Mouse (Mus musculus) forebrain, postnatal 0 days (tissue): ENCODE results near the gene Sez6. TPM values are rescaled to one million over a fixed set of nuclear protein-coding genes. Genes with fewer than 3 reads are reported as not detected.
A peak's percentile ranks its signal among the peaks of the same experiment; 100 is the strongest.

Experiments
- ATAC-seq: fragments of 200-750 bp; cut with Nextera tagmentation; 2 replicates; pipeline ENCODE4 v1.8.0; 2017; ENCODE audit warnings: mild to moderate bottlenecking, moderate library complexity
- DNase-seq: peaks from one replicate; pipeline ENCODE4 v3.0.0-alpha.2; 2015
- H3K27ac ChIP-seq: fragments of 300-500 bp; sonication (generic); 2 replicates; pipeline ENCODE4 v1.5.1; 2014; ENCODE audit warnings: low read depth, mild to moderate bottlenecking, antibody characterized with exemption, low read length, moderate library complexity, mixed read lengths
- H3K27me3 ChIP-seq: fragments of 300-500 bp; sonication (generic); 2 replicates; pipeline ENCODE4 v1.6.1; 2014; ENCODE audit warnings: mild to moderate bottlenecking, low read length, mixed read lengths; ENCODE audit not compliant: insufficient read depth
- H3K36me3 ChIP-seq: fragments of 300-500 bp; sonication (generic); 2 replicates; pipeline ENCODE4 v1.6.1; 2014; ENCODE audit warnings: mild to moderate bottlenecking, moderate library complexity; ENCODE audit not compliant: insufficient read depth
- H3K4me1 ChIP-seq: fragments of 300-500 bp; sonication (generic); 2 replicates; pipeline ENCODE4 v1.6.1; 2014; ENCODE audit warnings: antibody characterized with exemption; ENCODE audit not compliant: insufficient read depth
- H3K4me2 ChIP-seq: fragments of 300-500 bp; sonication (generic); 2 replicates; pipeline ENCODE4 v1.6.1; 2014; ENCODE audit warnings: low read depth, mild to moderate bottlenecking, moderate library complexity
- H3K4me3 ChIP-seq: fragments of 300-500 bp; sonication (generic); 2 replicates; pipeline ENCODE4 v1.5.1; 2014; ENCODE audit warnings: low read depth, low read length, mixed read lengths
- H3K9ac ChIP-seq: fragments of 300-500 bp; sonication (generic); 2 replicates; pipeline ENCODE4 v1.6.1; 2014; ENCODE audit warnings: mild to moderate bottlenecking
- H3K9me3 ChIP-seq: fragments of 300-500 bp; sonication (generic); 2 replicates; pipeline ENCODE4 v1.6.1; 2016; ENCODE audit warnings: low read length
- CTCF ChIP-seq: sonication (generic); IDR thresholded peaks from 2 replicates; pipeline ENCODE4 v1.5.1; 2016; ENCODE audit warnings: antibody characterized with exemption, control low read depth, low read depth
- WGBS: fragments of 180-500 bp; shearing (Covaris S2); extraction: QIAGEN DNeasy Blood & Tissue Kit; methylation state at CpG from one replicate; pipeline ENCODE4 v1.1.7; 2014; 5-methylcytosine and 5-hydroxymethylcytosine counted together
- polyA plus RNA-seq: library from polyadenylated mRNA; unstranded; fragments of >200 nt; fragmentation: Nextera tagmentation; extraction: Ambion mirVana; gene quantifications from 2 replicates; pipeline ENCODE4 v1.2.1, GENCODE M21; 2015
- total RNA-seq: library from RNA; depleted of rRNA; stranded (reverse); fragments of >200 nt; gene quantifications from 2 replicates; pipeline ENCODE4 v1.2.3, GENCODE M21; 2014

Gene Sez6
- total and polyA plus RNA-seq, 2 experiments from 2014 or later: 194 to 214 TPM

DNA sequence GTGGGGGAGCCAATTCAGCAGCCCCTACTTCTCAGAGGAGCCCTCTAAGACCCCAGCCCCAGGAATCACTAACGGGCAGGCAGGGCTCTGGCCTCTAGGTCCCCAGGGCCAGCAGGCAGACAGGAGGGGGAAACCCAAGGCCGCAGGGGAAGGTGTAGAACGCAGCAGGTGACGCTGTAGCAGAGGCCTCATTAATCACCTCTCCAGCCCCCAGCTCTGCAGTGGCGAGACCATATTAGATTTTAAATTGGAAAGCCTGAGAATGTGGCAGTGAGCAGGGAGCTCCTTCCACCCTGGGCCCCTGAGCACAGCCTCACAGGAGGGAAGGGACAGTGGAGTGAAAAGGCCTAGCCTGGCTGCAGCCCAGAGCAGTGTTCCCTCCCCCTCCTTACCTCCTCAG, 11.6 kb downstream of the Sez6 start:
- H3K9ac ChIP-seq: peak overlapping the region; percentile 14; the same call in 1 of the 2 replicates
- no peaks in the 10 kb centered on the region for H3K27me3 ChIP-seq
- no peaks in the 10 kb centered on the region for H3K9me3 ChIP-seq
- no peak overlapping the region for H3K4me2 ChIP-seq
- H3K4me1 ChIP-seq: peaks cover 5% of the 10 kb centered on the region; the same call in 1 of the 2 replicates
- ATAC-seq (no peak), DNase-seq (no peak)
- peak overlapping the region; percentile 62; the same call in 1 of the 2 replicates for H3K27ac ChIP-seq
- no peak for TF ChIP-seq CTCF
- 0 out of 2 replicates have a peak, but pooled peaks cover 5% of the 10 kb centered on the region for H3K36me3 ChIP-seq
- no peak overlapping the region for H3K4me3 ChIP-seq
- 38% methylated on average over 5 of the region's 5 CpGs for WGBS

DNA sequence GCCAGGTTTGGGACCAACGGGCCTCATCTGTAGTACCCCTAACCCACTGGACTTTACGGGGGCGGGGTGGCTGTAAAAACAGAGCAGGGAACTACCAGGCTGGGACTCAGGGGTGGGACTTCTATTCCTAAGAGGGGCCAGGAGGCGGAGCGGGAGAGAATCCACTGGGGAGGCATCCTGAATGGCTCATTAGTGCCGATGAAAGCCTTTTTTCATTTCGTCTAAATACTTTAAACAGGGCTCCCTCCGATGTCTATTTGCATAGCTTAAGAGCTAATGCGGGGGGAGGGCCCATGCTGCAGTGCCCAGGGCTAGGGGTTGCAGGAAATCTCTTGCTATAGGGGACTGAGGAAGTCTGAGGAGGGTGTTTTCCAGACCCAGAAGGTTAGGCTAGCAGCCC, 17.3 kb downstream of the Sez6 start:
- H3K4me2 ChIP-seq: peak overlapping the region; percentile 33
- H3K4me1 ChIP-seq: peaks cover 18% of the 10 kb centered on the region; the same call in 1 of the 2 replicates
- ATAC-seq (peak; percentile 69), DNase-seq (peak; percentile 70)
- H3K9me3 ChIP-seq: no peaks in the 10 kb centered on the region
- 7% methylated on average over 9 of the region's 9 CpGs for WGBS
- no peak for TF ChIP-seq CTCF
- 0 out of 2 replicates have a peak, but pooled peaks cover 5% of the 10 kb centered on the region for H3K36me3 ChIP-seq
- no peaks in the 10 kb centered on the region for H3K27me3 ChIP-seq
- no peak overlapping the region for H3K4me3 ChIP-seq
- H3K9ac ChIP-seq: no peak overlapping the region
- H3K27ac ChIP-seq: peak overlapping the region; percentile 62

DNA sequence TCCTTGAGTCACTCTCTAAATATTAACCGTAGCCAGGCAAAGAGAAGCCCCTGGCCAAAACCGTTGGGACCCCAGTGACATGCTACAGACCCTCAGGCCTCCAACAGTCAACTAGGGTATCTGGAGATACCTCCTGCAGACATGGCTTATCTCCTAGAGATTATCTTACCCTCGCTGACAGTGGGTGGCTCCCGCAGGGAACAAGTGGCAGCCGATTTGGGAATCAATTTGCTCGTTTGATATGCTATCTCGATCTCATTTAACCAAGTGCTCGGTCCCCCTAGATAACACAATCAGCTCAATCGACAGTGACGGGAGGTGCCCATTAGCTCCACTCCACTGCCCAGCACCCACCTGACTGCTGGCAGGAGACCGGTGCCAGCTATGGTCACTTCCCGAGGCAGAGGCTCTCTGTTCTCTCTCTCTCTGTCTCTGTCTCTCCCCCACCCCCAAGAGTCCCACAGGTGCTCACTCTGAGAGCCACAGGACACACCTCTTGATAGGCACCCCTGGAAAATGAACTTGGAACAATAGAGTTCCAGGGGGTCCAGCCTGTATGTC, 19.6 kb downstream of the Sez6 start:
- H3K36me3 ChIP-seq: peaks cover 21% of the 10 kb centered on the region
- H3K9me3 ChIP-seq: no peaks in the 10 kb centered on the region
- no peak overlapping the region for H3K9ac ChIP-seq
- H3K27me3 ChIP-seq: no peaks in the 10 kb centered on the region
- no peak overlapping the region for H3K4me3 ChIP-seq
- ATAC-seq (no peak), DNase-seq (no peak)
- H3K27ac ChIP-seq: peak overlapping the region; percentile 73
- peaks cover 18% of the 10 kb centered on the region; the same call in 1 of the 2 replicates for H3K4me1 ChIP-seq
- 29% methylated on average over 12 of the region's 12 CpGs for WGBS
- no peak for TF ChIP-seq CTCF
- H3K4me2 ChIP-seq: 0 out of 2 replicates have a peak overlapping the region, but pooled peaks have one; percentile 4

DNA sequence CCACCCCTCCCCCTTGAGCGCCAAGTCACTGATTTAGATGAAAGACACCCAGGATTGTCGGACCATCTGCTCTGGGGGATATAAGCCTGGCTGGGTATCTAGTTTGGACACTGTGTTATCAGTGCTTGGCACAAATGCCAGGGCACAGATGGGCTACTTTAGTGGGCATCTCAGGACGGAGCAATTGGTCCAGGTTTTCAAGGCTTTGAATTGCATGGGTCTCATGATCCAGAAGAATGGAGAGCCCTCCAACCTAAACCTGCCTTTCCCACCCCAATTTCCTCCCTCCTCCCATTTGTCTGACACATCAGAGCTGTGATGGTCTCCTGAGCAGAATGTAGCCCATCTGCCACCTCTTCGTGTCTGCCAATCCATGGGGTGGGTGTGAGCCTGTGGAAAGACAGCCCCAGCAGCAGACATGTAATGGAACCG, 20.2 kb downstream of the Sez6 start:
- no peaks in the 10 kb centered on the region for H3K27me3 ChIP-seq
- ATAC-seq: peak; percentile 90
- peaks cover 25% of the 10 kb centered on the region for H3K36me3 ChIP-seq
- H3K4me1 ChIP-seq: peaks cover 18% of the 10 kb centered on the region; the same call in 1 of the 2 replicates
- peak overlapping the region; percentile 73 for H3K27ac ChIP-seq
- peak; percentile 89 for DNase-seq
- no peaks in the 10 kb centered on the region for H3K9me3 ChIP-seq
- no peak overlapping the region for H3K9ac ChIP-seq
- WGBS: 43% methylated on average over 5 of the region's 5 CpGs
- 0 out of 2 replicates have a peak overlapping the region, but pooled peaks have one; percentile 4 for H3K4me2 ChIP-seq
- no peak for TF ChIP-seq CTCF
- H3K4me3 ChIP-seq: no peak overlapping the region

DNA sequence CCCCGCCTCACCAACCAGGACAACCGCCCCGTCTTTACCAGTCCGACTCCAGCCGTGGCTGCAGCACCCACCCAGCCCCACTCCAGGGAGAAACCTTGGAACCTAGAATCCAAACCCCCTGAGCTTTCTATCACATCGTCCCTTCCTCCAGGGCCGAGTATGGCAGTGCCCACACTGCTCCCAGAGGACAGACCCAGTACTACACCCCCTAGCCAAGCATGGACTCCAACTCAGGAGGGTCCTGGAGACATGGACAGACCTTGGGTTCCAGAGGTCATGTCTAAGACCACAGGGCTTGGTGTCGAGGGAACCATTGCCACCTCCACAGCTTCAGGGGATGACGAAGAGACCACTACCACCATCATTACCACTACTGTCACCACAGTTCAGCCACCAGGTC, 23.1 kb downstream of the Sez6 start:
- peak; percentile 63 for TF ChIP-seq CTCF
- H3K4me3 ChIP-seq: no peak overlapping the region
- ATAC-seq: no peak
- peaks cover 32% of the 10 kb centered on the region for H3K36me3 ChIP-seq
- no peaks in the 10 kb centered on the region for H3K9me3 ChIP-seq
- H3K4me2 ChIP-seq: no peak overlapping the region
- no peak for DNase-seq
- H3K9ac ChIP-seq: no peak overlapping the region
- WGBS: 62% methylated on average over 9 of the region's 9 CpGs
- no peak overlapping the region for H3K27ac ChIP-seq
- peaks cover 17% of the 10 kb centered on the region for H3K4me1 ChIP-seq
- no peaks in the 10 kb centered on the region for H3K27me3 ChIP-seq

DNA sequence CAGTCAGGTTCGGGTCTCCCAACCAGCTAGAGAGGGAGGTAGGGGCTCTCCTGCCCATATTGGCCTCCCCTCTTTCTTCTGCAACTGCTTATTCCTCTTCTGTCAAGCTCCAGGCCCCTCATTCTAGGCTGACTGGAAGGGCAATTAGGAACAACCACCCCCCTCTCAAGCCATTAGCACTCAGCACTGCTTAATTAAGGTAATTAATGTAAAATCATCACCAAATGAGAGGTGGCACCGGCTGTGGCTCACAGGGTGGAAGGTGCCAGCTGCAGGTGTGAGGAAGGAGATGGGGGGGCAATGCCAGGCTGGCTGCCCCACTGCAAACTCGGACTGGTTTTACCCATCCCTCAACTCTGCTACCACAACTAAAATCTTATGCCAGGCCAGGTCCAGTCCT, 25.8 kb downstream of the Sez6 start:
- Histone ChIP-seq H3K27ac (no peak overlapping the region), H3K4me1 (peaks cover 23% of the 10 kb centered on the region)
- no peak for DNase-seq

DNA sequence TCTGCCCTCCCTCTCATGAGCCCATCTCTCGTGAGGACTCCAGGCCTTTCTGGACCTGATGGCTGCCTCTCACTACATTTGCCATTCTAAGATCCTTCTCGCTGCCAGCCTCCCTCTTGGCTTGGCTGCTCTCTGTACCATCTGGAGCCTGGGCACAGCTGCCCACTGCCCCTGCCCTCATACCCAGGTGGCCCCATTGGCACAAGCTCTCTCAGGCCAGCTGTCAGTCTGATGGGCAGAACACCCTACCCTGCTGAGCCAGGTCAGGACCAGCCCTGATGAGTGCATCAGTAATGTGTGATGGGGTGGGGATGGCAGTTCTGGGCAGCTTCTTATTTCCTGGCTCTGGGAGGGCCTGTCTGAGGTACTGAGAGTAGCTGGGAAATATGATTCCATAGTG, 27.7 kb downstream of the Sez6 start:
- TF ChIP-seq CTCF: no peak
- WGBS: 53% methylated on average over 2 of the region's 2 CpGs

More for the DNA sequence above, 25.8 kb downstream of the Sez6 start:
- Histone ChIP-seq H3K36me3 (peaks cover 32% of the 10 kb centered on the region), H3K4me2 (no peak overlapping the region), H3K9me3 (no peaks in the 10 kb centered on the region), H3K27me3 (no peaks in the 10 kb centered on the region), H3K4me3 (no peak overlapping the region), H3K9ac (no peak overlapping the region)
- WGBS: 22% methylated on average over 3 of the region's 3 CpGs
- ATAC-seq: no peak
- no peak for TF ChIP-seq CTCF

More for the DNA sequence above, 27.7 kb downstream of the Sez6 start:
- no peaks in the 10 kb centered on the region for H3K27me3 ChIP-seq
- H3K4me2 ChIP-seq: no peak overlapping the region
- DNase-seq (no peak), ATAC-seq (no peak)
- peaks cover 30% of the 10 kb centered on the region for H3K36me3 ChIP-seq
- peaks cover 23% of the 10 kb centered on the region for H3K4me1 ChIP-seq
- no peaks in the 10 kb centered on the region for H3K9me3 ChIP-seq
- no peak overlapping the region for H3K4me3 ChIP-seq
- 0 out of 2 replicates have a peak overlapping the region, but pooled peaks have one; percentile 10 for H3K9ac ChIP-seq
- 0 out of 2 replicates have a peak overlapping the region, but pooled peaks have one; percentile 50 for H3K27ac ChIP-seq
